Comparison of ENCODE assay signal across 8 mouse cellular contexts in genomic region chr3:99140940-99141854, GRCm38 (mm10). TPM values are rescaled to one million over a fixed set of nuclear protein-coding genes. Genes with fewer than 3 reads are reported as not detected.
DNase-seq lines count a peak whose midpoint lies in the region; ATAC-seq and TF ChIP-seq lines count a peak whose summit lies in the region.

Gene Wars2 (plus strand): TSS chr3:99141068.

- no peaks in the 10 kb centered on the region for H3K27me3 ChIP-seq in G1E (ENCODE audit: insufficient read depth, low read length)
- no peaks in the 10 kb centered on the region for H3K27me3 ChIP-seq in forebrain, embryonic 16.5 days (replicated peaks; ENCODE audit: control insufficient read depth, insufficient read depth, low read length)
- H3K27me3 ChIP-seq in lung, embryonic 14.5 days (ENCODE audit: insufficient read depth, low read length): no peaks in the 10 kb centered on the region
- no peaks in the 10 kb centered on the region for H3K27me3 ChIP-seq in thymus, adult 2 months (ENCODE audit: control insufficient read depth, insufficient read depth, low read length)

- peaks cover 14% of the 10 kb centered on the region for H3K4me1 ChIP-seq in G1E (ENCODE audit: insufficient read depth, low read depth, low read length)
- peaks cover 4% of the 10 kb centered on the region; the same call in 1 of the 2 replicates for H3K4me1 ChIP-seq in forebrain, embryonic 16.5 days (replicated peaks; ENCODE audit: control insufficient read depth, insufficient read depth, low read length)
- no peaks in the 10 kb centered on the region for H3K4me1 ChIP-seq in lung, embryonic 14.5 days (ENCODE audit: insufficient read depth)
- H3K4me1 ChIP-seq in olfactory bulb, adult 2 months (ENCODE audit: control insufficient read depth, insufficient read depth, low read length): no peaks in the 10 kb centered on the region
- no peaks in the 10 kb centered on the region for H3K4me1 ChIP-seq in thymus, adult 2 months (replicated peaks; ENCODE audit: control insufficient read depth, insufficient read depth, low read length)

- H3K36me3 ChIP-seq in G1E (replicated peaks): peaks cover 8% of the 10 kb centered on the region
- no peaks in the 10 kb centered on the region for H3K36me3 ChIP-seq in forebrain, embryonic 16.5 days (ENCODE audit: control insufficient read depth, insufficient read depth)
- H3K36me3 ChIP-seq in lung, embryonic 14.5 days (ENCODE audit: insufficient read depth): no peaks in the 10 kb centered on the region
- H3K36me3 ChIP-seq in thymus, adult 2 months (ENCODE audit: control insufficient read depth, insufficient read depth, low read length): no peaks in the 10 kb centered on the region

- intact Hi-C loops in heart, postnatal 36 days (cut with DNase I): loop anchor here (5.0 kb wide), 1 partner anchor 101 kb away; the partner anchor contains the start of gene Tbx15

- peak within 1 kb of the TSS; percentile 76 for H3K4me3 ChIP-seq in G1E (ENCODE audit: low read depth, low read length)
- H3K4me3 ChIP-seq in forebrain, embryonic 16.5 days (replicated peaks; ENCODE audit: low read length): peak within 1 kb of the TSS; percentile 69
- peak within 1 kb of the TSS; percentile 68 for H3K4me3 ChIP-seq in layer of hippocampus, adult 2 months
- peak within 1 kb of the TSS; percentile 58 for H3K4me3 ChIP-seq in lung, embryonic 14.5 days (ENCODE audit: low read depth, low read length)
- H3K4me3 ChIP-seq in olfactory bulb, adult 2 months (ENCODE audit: insufficient read depth, low read depth, low read length): peak within 1 kb of the TSS; percentile 79
- peak within 1 kb of the TSS; percentile 76 for H3K4me3 ChIP-seq in thymus, adult 2 months (ENCODE audit: control insufficient read depth, insufficient read depth, low read length)

- H3K9ac ChIP-seq in forebrain, embryonic 16.5 days (replicated peaks; ENCODE audit: low read depth, low read length): peak within 1 kb of the TSS; percentile 65
- peak within 1 kb of the TSS; percentile 62 for H3K9ac ChIP-seq in lung, embryonic 14.5 days

- DNase-seq in G1E (ENCODE audit: low spot score): peak; percentile 81
- DNase-seq in cerebellum, adult 18-20 months: peak; percentile 92 to 96
- peak; percentile 92 to 94 for DNase-seq in heart, postnatal 36 days
- DNase-seq in layer of hippocampus, adult 2 months (ENCODE audit: low spot score in 2 of 2): peak; percentile 93
- DNase-seq in lung, embryonic 14.5 days: peak; percentile 97
- DNase-seq in thymus, adult 2 months: peak; percentile 91

- under 1% methylated on average over 57 of the region's 57 CpGs for WGBS in forebrain, embryonic 16.5 days
- under 1% methylated on average over 57 of the region's 57 CpGs for WGBS in lung, embryonic 14.5 days
- WGBS in olfactory bulb, adult 2 months: under 1% methylated on average over 57 of the region's 57 CpGs
- WGBS in thymus, adult 2 months: 2% methylated on average over 57 of the region's 57 CpGs

- peak; percentile 72; the same call in 1 of the 2 replicates for TF ChIP-seq POLR2A in olfactory bulb, adult 2 months (IDR thresholded peaks at IDR 0.05; ENCODE audit: insufficient read depth, low read depth, low read length)
- TF ChIP-seq POLR2A in thymus, adult 2 months (IDR thresholded peaks at IDR 0.05; ENCODE audit: control insufficient read depth, extremely low read depth, insufficient read depth, low read length, poor library complexity): 0 out of 2 replicates have a peak, but pooled peaks have one; percentile 27

- no peaks in the 10 kb centered on the region for H3K9me3 ChIP-seq in G1E (replicated peaks)
- no peaks in the 10 kb centered on the region for H3K9me3 ChIP-seq in forebrain, embryonic 16.5 days (ENCODE audit: control insufficient read depth, low read length)
- no peaks in the 10 kb centered on the region for H3K9me3 ChIP-seq in lung, embryonic 14.5 days (ENCODE audit: low read depth, low read length)

- ATAC-seq in G1E (ENCODE audit: extremely low read depth, insufficient number of reproducible peaks, low FRiP score, poor library complexity, severe bottlenecking): peak; percentile 97
- peak; percentile 99 for ATAC-seq in forebrain, embryonic 16.5 days
- peak; percentile 100 for ATAC-seq in lung, embryonic 14.5 days (ENCODE audit: insufficient read depth)

- H3K4me2 ChIP-seq in forebrain, embryonic 16.5 days (ENCODE audit: low read length): peak within 1 kb of the TSS; percentile 64
- peak within 1 kb of the TSS; percentile 83 for H3K4me2 ChIP-seq in lung, embryonic 14.5 days

- peak within 1 kb of the TSS; percentile 93 for H3K27ac ChIP-seq in forebrain, embryonic 16.5 days (ENCODE audit: low read length)
- H3K27ac ChIP-seq in layer of hippocampus, adult 2 months: peak within 1 kb of the TSS; percentile 96
- peak within 1 kb of the TSS; percentile 91 for H3K27ac ChIP-seq in lung, embryonic 14.5 days (ENCODE audit: low read depth)
- H3K27ac ChIP-seq in olfactory bulb, adult 2 months (ENCODE audit: insufficient read depth, low read depth, low read length): peak within 1 kb of the TSS; percentile 90
- H3K27ac ChIP-seq in thymus, adult 2 months (ENCODE audit: control insufficient read depth, insufficient read depth, low read length): peak within 1 kb of the TSS; percentile 73

- TF ChIP-seq CTCF in G1E (IDR thresholded peaks at IDR 0.05; ENCODE audit: low read depth, low read length): no peak
- TF ChIP-seq CTCF in layer of hippocampus, adult 2 months (conservative IDR thresholded peaks at IDR 0.05): peak; percentile 54
- peak; percentile 47 for TF ChIP-seq CTCF in lung, embryonic 14.5 days (IDR thresholded peaks at IDR 0.05; ENCODE audit: low read depth)
- no peak for TF ChIP-seq CTCF in olfactory bulb, adult 2 months (IDR thresholded peaks at IDR 0.05; ENCODE audit: insufficient read depth, low read depth, low read length)
- TF ChIP-seq CTCF in thymus, adult 2 months (IDR thresholded peaks at IDR 0.05; ENCODE audit: borderline replicate concordance, control insufficient read depth, extremely low read depth, insufficient read depth, low read length, poor library complexity): peak; percentile 59; the same call in 1 of the 2 replicates

RNA-seq across cellular contexts. Expression of gene Wars2, which starts in this region (rescaled TPM):
- 8.0 and 12.0 TPM in 2 replicates for total RNA-seq in G1E (2014; fragmentation: Nextera tagmentation)
- total RNA-seq in G1E (2017): 7.4 and 7.9 TPM in 2 replicates
- 0.61 and 0.62 TPM in 2 replicates for polyA plus RNA-seq in G1E (2012)
- polyA plus RNA-seq in forebrain, embryonic 16.5 days (2015; fragmentation: Nextera tagmentation; extraction: Ambion mirVana): 6.3 and 7.6 TPM in 2 replicates
- total RNA-seq in heart, postnatal 36 days (2021): 1 to 10 TPM; 6.0 to 6.5 TPM
- 1 to 10 TPM; 9.0 to 9.5 TPM for total RNA-seq in layer of hippocampus, adult 2 months (2021)
- polyA plus RNA-seq in lung, embryonic 14.5 days (2014; fragmentation: Nextera tagmentation; extraction: Ambion mirVana): 7.2 and 8.8 TPM in 2 replicates
- not detected in 2 replicates for polyA plus RNA-seq in olfactory bulb, adult 2 months (2012; ENCODE audit: insufficient read depth, insufficient read length, low replicate concordance, missing spikeins)
- 6.0 and 6.1 TPM in 2 replicates for polyA plus RNA-seq in thymus, adult 2 months (2012; rRNA removed)

Comparison
In these comparisons a context has a peak if more than half of its experiments do, and no peak if none do; other contexts are left out.
1. Peak in every context shown above with its lines: DNase-seq, ATAC-seq, H3K4me3 ChIP-seq and H3K27ac ChIP-seq.
2. CTCF ChIP-seq: peak in layer of hippocampus, adult 2 months (single experiment), lung, embryonic 14.5 days (single experiment) and thymus, adult 2 months (single experiment); none in G1E (single experiment) and olfactory bulb, adult 2 months (single experiment).